Mouse (Mus musculus) cerebellum, postnatal 4 days (tissue): ENCODE measurements around the gene Fam133b.

ENCODE experiments used
- DNase-seq, 2 experiments: peaks; one replicate each; pipeline ENCODE4 v3.0.0; 2022; ENCODE audit warnings: low spot score in 2 of 2, mixed read lengths in 1 of 2

Fam133b gene

DNA sequence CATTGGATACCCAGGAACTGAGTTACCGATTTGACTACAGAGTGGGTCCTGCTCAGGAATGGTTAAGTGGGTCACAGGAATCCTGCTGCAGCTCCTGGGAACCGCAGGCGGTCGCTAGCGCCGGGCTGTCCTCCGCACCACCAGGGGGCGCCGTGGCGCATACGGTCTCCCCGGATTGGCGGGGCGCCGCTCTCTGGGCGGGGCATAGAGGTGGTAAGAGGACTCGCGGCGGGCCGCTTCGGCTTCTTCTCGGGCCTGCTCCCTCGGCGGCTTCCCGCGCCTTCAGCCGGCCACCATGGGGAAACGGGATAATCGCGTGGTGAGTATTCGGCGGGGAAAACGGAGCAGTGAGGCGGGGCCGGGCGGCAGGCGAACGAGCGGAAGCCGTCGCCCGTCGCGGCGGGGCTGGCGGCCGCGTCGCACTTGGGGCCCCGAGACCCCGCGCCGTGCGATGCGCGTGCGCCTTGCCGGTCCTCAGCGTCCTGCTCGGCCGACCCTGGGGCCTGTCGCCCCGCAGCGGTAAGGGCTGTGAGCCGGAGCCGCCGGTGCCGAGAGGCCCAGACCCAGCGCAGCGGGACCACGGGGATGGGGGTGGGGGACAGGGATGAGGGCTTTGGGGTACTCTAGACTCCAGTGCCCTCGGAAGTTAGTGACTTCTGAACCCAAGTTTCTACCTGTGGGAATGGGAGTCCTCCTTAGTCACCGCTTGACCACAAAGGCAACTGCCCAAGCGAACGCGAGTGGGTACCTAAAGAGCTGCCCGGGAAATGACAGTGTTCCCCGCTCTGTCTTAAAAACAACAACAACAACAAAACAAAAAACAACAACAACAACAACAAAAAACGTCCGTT is at the start of gene Fam133b:
Gene Fam133b (plus strand): TSS at position 205 of the 851 bp plus-strand sequence.
- DNase-seq = peak; percentile 99 to 100

DNA sequence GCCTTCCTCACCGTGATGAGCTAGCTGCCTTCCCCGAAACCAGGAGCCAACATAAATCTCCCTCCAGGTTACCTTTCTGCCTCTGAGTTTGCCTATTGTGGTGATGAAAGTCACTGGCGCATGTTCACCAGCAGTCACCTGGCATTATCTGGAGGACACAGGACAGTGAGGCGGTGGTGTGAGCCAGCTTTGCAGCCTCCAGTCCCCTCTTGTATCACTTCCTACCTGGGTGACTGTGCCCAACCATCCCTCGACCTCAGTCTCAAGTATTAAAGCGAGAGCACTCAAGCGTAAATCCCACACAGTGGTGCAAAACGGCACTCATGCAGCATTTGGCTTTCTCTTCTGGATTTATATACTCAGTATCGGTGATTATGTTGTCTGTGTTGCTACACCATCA is 49.7 kb upstream of the Fam133b start:
- DNase-seq = no peak

DNA sequence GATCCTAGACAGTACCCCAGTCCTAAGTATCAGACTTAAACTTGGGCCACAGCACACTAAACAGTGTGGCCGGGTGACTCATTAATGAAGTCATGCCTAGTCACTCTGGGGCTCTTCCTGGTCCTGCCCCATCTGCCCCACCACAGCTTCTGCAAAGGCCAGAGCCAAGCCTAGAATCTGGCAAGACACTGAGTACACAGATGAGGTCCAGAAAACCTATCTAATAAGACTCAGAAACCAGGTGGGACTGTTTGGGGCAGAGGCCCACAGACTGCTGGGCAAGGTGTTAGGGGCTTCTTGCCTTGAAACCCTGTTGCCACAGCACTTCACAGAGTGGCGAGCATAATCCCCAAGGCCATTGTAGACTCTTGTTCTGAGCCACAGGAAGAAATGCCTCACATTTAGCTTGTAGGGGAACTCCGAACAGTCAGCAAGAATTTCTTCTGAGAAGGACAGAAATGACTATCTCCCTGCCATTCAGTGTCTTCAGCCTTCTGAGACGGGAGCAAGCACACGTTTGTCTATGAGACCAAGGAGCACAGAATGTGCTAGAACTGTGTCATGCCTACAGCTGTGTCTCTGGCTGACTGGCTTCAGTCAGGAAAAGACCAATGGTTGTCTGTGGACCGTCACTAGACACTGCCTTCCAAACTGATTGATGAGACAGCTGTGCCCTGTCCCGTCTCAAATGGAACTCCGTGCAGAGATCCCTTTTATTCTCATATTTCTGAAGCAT is 49.0 kb upstream of the Fam133b start:
- no peak for DNase-seq

DNA sequence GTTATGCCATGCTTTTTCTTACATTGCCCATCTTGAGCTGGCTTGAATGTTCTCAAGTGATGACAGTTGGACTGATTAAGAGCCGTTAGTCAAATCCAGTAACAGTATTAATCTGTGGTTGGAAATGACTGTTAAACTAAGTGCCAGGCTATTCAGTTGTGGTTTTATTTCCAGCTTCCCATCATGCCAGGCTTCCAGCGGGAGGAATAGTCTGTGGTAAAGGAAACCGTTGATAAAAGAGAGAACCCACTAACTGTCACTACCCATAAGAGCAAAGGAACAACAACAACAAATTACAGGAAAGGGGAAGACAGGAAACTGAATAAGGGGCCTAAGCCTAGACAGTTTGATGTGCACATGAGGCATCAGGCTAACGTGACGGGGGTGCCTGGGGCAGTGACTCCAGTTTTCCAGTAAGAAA is 46.1 kb upstream of the Fam133b start:
- DNase-seq = no peak

DNA sequence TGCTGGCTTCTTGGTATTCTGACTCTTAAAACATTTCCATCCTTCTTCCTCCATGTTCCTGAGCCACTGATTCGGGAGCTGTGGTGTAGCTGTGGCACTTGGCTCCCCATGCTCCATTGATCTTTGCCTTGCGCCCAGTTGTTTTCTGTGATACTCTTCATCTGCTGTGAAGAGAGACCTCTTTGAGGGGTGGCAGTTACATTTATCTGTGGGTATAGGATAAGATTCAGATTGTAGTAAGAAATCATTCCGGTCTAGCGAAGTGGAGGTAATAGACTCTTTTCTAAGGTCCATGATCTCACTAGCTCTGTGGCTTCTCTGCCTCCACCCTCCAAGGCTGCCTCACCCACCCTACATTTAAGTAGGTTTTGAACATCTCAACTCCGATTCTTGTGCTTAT is 43.3 kb upstream of the Fam133b start:
- DNase-seq = no peak

DNA sequence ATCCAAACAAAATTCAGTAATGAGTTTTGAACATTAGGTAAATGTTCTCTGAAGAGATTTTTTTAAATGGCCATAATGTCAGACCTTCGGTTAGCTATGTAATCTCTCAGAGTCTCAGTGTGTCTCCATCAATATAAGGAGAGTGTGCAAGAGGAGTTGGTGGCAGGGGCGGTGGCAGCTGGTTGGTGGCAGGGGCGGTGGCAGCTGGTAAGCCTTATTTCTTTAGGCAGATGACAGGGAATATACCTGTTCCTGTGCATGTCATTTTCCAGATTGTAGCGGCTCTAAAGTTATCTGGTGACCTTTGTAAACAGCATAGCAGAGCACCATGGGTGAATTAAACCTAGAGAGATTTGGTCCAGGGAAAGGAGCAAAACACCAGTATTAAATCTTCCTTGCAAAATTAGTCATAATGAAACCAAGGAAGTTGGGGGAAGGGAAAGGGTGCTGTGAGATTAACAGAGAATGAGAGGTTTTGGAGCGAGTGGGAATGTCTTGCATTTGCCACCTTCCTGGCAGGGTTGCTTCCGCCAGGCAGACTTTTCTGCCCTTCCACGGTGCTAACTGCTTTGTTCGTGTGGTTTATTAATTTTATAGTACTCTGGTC is 42.6 kb upstream of the Fam133b start:
- DNase-seq = no peak

DNA sequence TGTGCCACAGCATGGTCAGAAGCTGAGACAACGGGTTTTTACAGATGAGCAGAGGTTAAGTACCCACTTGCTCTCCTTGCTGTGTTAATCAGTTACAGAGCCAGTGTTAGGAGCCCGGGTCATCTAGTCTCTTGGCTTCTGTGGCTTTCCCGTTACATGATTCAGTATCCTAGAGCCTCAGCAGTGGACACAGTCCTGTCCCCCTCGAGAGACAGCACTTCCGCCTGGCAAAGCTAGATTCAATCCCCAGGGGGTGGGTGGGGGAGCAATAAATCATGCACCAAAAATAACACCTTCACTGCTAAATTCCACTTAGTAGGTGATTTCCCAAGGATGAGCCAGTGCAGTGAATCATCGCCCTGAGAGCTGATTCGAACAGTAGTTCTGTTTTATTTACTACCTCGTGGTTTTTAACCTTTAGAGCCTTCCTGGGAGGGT is 42.0 kb upstream of the Fam133b start:
- no peak for DNase-seq

DNA sequence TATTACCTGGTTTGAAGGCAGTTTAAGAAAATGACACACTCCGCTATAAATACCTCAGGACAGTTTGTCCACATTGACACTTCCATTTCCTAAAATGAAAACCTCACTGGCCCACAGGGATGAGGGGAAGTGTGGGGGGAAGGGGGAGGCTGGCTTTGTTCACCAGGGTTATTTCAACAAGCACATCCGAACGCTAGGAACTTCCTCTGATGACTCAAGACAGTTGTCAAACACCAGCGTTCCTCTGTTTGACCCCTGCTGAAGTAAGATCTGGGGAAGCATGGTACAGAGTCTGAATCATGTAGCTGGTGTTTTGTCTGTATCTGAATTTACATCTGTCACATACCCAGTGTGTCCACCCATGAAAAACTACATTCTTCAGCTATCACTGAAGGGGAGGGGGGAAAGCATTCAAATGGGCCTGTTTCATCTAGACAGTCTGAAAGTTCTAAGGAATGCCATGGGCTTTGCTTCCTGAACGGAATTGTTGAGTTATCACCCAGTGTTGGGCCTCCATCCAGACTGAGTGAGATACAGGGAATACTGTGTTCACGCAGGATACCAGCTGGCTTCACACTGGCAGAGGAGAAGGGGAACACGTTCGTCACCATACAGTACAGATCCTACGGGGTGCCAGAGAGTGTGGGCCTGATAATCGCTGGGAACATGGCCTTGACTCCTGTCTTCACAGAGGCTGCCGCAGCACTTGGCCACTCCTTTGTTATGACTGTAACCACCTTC is 40.9 kb upstream of the Fam133b start:
- DNase-seq = no peak

DNA sequence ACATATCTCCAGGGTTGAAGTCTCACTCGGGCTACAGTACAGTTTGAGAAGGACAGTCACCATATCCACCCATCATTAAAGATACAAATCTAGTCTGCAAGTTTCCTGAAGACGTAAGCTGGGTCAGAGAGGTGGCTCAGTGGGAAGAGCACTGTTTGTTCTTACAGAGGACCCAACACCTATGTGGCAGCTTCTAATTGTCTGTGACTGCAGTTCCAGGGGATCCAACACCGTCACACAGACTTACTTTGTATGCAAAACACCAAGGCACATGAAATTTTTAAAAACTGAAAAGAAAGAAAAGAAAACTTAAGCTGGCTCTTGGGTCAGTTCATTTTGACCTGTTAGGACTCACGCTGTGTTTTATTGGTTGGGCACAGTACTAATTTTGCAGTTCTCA is 40.3 kb upstream of the Fam133b start:
- DNase-seq = no peak

DNA sequence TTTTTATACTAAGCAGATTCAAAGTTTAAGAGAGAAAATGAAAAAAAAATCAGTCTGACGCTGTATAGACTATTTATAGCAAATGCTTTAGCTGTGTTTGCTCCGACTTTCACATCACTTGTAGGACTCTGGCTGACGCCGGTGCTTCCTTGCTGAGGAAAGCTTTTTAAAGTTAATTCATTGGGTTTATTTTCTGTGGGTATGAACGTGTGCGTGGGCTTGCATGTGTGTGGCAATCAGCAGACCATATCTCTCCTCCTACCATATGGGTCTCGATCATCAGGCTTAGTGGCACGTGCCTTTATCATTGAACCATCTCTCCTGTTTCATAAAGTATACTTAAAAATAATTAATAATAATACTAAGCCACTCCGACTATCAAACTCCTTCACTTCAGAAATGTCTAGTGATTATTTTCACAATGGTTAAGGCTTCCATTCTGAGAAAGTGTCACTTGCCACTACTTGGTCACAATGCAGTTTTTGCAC is 39.8 kb upstream of the Fam133b start:
- DNase-seq = no peak

DNA sequence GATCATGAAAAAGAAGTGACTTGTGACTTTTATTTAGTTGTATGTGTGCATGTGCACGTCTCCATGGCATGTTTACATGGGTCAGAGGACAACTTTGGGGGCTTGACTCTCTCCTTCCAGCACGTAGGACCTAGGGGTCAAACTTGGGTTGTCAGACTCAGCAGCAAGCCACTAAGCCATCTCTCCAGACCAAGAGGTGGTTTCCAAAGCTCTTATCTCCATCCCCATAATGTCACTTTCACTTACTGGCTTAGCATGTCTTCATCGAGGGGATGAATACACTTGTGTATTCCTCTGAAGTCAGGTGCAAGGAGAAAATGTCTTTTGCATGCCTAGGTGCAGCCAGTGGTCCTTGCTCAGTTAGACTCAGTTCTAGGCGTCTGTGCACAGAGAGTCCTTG is 39.2 kb upstream of the Fam133b start:
- no peak for DNase-seq

DNA sequence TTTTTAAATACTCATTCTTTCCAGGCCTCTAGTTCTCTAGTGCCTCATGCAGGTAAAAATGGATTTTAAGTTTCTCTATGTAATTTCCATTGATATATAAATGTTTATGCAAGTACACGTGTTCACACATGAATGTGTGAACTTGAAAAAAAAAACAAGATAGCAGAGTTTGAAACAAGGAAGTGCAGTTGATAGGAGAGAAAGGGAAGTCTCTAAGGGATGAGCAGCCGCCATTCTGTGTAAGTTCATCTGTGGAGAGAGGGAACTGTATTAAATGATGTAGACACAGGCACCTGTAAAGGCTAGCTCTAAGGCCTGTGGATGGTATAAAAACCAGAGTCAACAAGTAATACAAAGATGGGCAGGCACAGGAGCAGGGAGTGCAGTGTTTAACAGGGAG is 38.1 kb upstream of the Fam133b start:
- no peak for DNase-seq

DNA sequence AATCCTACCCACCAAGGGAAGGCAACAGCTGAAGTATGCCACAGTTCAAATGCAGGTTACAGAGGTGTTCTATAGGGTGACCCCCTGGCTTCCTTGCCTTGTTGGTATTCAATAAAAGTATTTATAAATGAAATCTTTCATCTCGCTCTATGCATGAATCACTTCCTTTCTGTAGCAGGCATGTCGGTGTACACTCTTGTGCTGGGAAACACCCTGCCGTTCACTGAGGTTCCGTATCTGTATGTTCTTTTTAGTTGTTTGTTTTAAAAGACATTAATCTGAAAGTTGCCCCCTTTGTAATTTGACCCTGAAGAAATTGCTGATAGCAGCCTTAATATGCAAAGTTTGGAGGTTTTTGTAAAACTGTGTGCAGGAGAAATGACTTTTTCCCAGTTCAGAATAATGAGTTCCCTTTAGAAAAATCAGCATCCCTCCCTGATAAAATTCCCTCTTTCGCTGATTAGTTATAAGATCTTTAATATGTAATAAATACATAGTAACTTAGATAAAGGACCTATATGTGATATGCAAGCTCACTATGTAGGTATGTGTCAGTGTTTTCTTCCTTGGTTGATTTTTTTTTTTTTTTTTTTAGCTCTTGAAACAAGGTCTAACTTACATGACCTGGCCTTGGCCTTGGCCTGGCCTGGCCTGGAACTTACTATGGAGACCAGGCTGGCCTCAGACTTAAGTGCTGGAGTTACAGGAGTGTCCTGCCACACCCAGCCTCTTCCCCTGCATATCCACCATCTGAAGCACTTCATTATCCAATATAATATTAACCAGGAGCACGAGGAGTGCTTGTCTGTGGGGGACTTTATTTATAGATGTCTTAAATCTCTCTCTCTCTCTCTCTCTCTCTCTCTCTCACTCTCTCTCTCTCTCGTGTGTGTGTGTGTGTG is 34.9 kb upstream of the Fam133b start:
- DNase-seq = no peak

DNA sequence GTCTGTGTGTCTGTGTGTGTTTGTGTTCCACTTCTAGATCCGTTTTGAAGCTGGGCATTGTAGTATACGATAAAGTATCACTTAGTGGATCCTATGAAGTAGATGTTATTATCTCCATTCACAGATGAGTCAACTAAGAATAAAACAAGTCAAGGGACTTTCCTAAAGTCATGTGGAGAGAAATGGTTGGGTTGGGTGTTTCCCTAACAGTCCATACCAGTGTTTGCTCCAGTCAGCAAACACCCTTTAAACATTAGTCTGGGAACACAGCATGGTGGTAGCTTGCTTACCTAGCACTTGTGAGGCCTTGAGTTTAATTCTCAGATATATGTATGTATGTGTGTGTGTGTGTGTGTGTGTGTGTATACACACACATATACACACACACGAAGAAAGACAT is 34.1 kb upstream of the Fam133b start:
- no peak for DNase-seq

DNA sequence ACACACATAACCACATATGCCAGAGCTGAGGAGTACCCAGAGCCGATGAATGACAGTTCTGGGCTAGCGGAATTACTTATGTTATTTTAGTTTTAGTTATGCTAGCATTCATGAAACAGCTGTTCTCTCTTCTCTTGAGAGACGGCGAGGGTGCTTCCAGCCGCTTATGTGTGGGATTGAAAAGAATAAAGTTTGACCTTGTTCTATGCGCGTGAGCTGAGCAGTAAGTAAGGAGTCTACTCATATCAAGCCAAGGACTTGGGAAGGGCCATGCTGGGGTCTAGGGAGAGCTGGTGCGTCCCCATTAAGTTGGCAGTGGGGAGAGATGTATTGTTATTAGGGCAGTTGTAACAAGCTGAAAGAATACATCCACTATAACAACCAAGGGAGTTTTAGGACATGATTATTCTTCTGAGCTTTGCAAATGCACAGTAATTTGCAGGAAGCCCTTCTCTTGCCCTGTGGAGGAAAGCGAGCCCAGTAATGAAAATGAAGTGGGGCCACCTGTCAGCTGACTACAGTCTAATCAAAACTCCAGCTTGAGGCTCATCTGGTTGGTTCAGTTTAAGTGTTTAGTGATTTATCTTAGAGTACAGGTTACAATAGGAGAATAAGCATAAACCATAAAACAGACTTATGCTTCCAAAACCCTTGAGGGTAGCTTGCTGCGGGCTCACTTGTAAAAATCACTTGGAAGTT is 32.4 kb upstream of the Fam133b start:
- no peak for DNase-seq

DNA sequence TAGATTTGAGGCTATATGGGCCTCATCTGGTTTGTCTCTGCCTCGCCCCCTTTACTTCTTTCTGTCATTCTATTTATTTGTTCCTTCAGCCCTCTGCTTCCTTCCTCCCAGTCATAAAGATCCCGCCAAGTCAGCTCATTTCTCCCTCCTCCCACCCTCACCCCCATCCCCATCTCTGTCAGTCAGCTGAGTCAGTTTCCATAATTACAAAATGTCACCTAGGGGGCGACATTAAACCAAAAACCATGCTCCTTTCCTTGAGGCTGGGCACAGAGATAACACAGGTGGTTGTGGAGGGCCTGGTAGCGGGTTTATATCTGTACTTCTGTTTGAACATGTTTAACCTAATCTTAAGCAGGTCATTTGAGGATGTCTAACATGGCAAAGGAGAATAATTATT is 31.0 kb upstream of the Fam133b start:
- DNase-seq = no peak

DNA sequence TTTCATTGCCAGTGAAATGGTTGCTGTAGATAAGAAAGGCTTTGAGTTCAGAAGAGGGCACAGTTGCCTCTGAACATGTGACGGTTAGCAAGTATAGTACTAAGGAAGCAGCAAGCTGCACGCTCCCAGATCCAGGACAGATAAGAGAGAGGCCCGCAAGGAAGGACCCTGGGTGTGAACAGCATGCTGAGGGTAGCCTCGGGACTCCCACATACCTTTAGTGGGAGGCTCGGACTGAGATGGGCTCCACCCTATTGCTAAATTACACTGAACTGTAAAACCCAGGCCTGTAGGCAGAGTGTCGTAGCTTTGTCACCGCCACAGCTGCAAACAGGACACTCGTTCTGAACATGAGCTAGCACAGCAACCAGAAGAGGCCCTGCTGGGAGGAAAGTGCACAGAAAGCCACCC is 28.7 kb upstream of the Fam133b start:
- DNase-seq = no peak

DNA sequence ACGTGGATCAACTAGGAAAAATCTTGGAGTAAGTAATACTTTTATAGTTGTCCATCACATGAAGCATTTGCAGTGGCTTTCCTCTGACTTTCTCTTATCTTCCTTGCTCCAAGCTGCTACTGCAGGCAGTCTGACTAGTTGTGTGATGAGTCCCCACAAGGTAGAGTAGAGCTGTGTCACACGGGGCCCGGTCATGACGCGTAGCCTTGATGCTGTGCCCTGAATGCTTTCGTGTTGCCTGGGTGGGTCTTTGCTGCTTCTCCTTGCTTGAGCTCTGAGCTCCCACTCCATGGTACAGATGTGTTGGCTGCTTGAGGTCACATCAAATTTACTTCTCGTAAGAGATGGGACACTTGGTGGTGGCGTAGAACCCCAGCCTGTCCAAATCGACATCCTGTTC is 28.2 kb upstream of the Fam133b start:
- DNase-seq = no peak

DNA sequence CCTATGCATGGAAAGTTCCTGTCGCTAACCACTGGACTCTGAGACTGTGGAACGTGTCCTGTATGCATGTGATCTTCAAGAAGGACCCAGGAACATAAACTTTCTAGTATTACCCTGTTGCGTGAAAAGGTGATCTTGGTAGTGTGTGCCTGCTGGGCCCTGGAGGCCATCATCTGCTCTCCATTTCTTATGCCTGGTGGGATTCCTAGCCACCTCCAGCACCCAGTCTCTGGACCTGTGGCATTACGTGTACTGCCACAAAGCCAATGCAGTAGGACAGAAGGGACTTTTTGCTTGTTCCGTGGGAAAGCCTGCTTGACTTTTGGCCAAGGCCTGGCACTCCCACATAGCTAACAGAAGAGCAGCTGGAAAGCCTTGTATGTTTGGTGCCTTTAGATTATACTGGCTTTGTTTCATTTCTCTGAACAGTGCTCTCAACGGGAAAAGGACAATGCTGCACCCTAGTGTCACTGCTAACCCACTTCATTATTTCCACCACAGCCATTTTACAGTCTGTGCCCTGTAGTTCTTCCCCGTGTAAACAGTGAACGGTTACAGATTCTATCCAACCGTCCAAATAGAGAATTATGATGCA is 27.1 kb upstream of the Fam133b start:
- DNase-seq = peak in 1 of 2 experiments; percentile 39
